Mouse (Mus musculus): ENCODE data around the gene AC131692.1. TPM values are rescaled to one million over a fixed set of nuclear protein-coding genes. Genes with fewer than 3 reads are reported as not detected.
A peak's percentile ranks its signal among the peaks of the same experiment; 100 is the strongest.

AC131692.1 gene
- total RNA-seq, 1 experiment from 2014 or later, result not detected

DNA sequence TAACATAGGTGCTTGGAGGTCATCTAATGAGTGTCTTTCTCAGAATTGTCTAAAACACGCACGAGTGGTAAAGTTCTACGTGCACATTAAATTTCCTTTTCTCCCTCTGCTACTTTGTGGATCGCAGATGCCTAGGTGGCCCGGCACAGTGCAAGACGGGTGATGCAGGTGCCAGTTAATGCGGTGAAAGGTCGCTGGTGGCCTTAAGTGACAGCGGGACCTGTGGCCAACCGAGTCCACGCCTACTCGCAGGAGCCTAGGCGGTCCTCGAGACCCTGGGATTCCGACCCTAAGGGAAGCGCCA, 46.1 kb downstream of the AC131692.1 start:
- ATAC-seq (replicated peaks; ENCODE audit: insufficient number of reproducible peaks, low FRiP score, low TSS enrichment, poor library complexity, severe bottlenecking), result no peak

DNA sequence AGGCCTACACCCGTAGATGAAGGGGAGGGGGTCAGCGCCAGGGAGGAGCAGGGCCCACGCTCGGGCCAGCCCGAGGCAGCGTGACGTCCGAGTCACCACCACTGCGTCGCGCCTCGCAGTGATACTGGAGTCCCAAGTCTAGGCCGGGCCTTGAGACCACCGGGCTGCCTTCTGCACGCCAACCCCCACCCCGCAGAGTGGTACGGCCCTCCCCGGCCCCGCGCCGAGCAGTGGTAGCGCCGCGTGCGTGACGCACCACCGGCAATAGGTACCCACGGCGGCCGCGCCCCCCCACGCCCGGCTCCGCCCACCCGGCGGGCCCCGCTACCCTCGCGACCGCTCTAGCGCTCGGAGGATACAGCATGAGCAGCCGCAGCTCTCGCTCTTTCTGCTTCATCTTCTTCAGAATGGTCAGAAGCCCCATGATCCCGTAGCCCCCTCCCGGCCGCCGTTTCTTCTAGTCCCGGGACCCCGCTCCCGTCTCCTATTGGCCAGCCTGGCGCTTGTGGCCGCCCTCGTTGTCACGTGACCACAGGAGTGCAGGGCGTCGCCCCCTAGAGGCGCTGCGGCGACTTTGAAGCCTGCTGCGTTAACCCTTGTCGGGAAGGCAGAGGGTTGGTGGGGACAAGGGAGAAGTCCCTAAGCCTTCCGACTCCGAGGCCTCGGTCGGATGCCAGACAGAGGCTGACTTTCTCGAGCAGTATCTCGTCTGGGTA, 46.6 kb downstream of the AC131692.1 start, which contains the start of gene Batf2:
Gene Batf2, plus strand, starts transcription at position 306 of the 716 bp plus-strand sequence.
- ATAC-seq (replicated peaks; ENCODE audit: insufficient number of reproducible peaks, low FRiP score, low TSS enrichment, poor library complexity, severe bottlenecking), result peak; percentile 80

- ATAC-seq (replicated peaks; ENCODE audit: insufficient number of reproducible peaks, low FRiP score, low TSS enrichment, poor library complexity, severe bottlenecking), result peak; percentile 68
These were observed 47.2 kb downstream of the AC131692.1 start, which contains the start of gene Arl2 for GRCm38 (mm10) chr19:6141394-6141749. Gene Arl2, minus strand, starts transcription at chr19:6141548.

GRCm38 (mm10) chr19:6144842-6145241, 50.6 kb downstream of the AC131692.1 start:
- no peak for ATAC-seq (replicated peaks; ENCODE audit: insufficient number of reproducible peaks, low FRiP score, low TSS enrichment, poor library complexity, severe bottlenecking)

Other genes with a start within 250 kb of the AC131692.1 start
- gene Frmd8, start 219.1 kb upstream of the AC131692.1 start, total RNA-seq (2017), result 32.8 to 50.6 TPM (median 34.5 TPM) in 3 replicates
- gene Slc25a45, start 216.6 kb upstream of the AC131692.1 start, total RNA-seq (2017), result 64.4 to 73.5 TPM (median 69.7 TPM) in 3 replicates
- 0.64 to 0.97 TPM (median 0.95 TPM) in 3 replicates for gene Tigd3, start 200.3 kb upstream of the AC131692.1 start, total RNA-seq (2017)
- gene Dpf2, start 181.4 kb upstream of the AC131692.1 start, total RNA-seq (2017), result 50.3 to 76.6 TPM (median 76.0 TPM) in 3 replicates
- 14.7 to 32.1 TPM (median 27.0 TPM) in 3 replicates for gene Cdc42ep2, start 169.6 kb upstream of the AC131692.1 start, total RNA-seq (2017)
- 16.7 to 31.5 TPM (median 26.8 TPM) in 3 replicates for gene Pola2, start 130.2 kb upstream of the AC131692.1 start, total RNA-seq (2017)
- not detected in 3 replicates for gene Slc22a20, start 108.3 kb upstream of the AC131692.1 start, total RNA-seq (2017)
- gene Capn1, start 78.5 kb upstream of the AC131692.1 start, total RNA-seq (2017), result 45.8 to 78.2 TPM (median 59.2 TPM) in 3 replicates
- gene Syvn1, start 47.8 kb upstream of the AC131692.1 start, total RNA-seq (2017), result 7.7 to 16.8 TPM (median 11.2 TPM) in 3 replicates
- gene Mrpl49, start 36.6 kb upstream of the AC131692.1 start, total RNA-seq (2017), result 10.1 to 30.8 TPM (median 29.6 TPM) in 3 replicates
- 2,354 to 3,035 TPM (median 2,719 TPM) in 3 replicates for gene Fau, start 36.6 kb upstream of the AC131692.1 start, total RNA-seq (2017)
- 4.8 to 9.3 TPM (median 8.4 TPM) in 3 replicates for gene Znhit2, start 33.2 kb upstream of the AC131692.1 start, total RNA-seq (2017)
- 5.5 to 18.5 TPM (median 8.9 TPM) in 3 replicates for gene Tm7sf2, start 26.0 kb upstream of the AC131692.1 start, total RNA-seq (2017)
- 61.1 to 80.8 TPM (median 75.6 TPM) in 3 replicates for gene Vps51, start 17.2 kb upstream of the AC131692.1 start, total RNA-seq (2017)
- gene Tmem262, start 14.4 kb upstream of the AC131692.1 start, total RNA-seq (2017), result not detected in 3 replicates
- 0.43 TPM in 1 of 3 replicates, not detected in the others for gene Gm28374, start 12.2 kb upstream of the AC131692.1 start, total RNA-seq (2017)
- 29.3 to 49.8 TPM (median 34.6 TPM) in 3 replicates for gene Zfpl1, start 9.5 kb upstream of the AC131692.1 start, total RNA-seq (2017)
- 0.49 to 0.76 TPM (median 0.75 TPM) in 3 replicates for gene Cdca5, start 9.4 kb upstream of the AC131692.1 start, total RNA-seq (2017)
- 1.3 TPM in 1 of 3 replicates, not detected in the others for gene Naaladl1, start 11.4 kb downstream of the AC131692.1 start, total RNA-seq (2017)
- gene Sac3d1, start 24.2 kb downstream of the AC131692.1 start, total RNA-seq (2017), result 2.1 to 2.6 TPM (median 2.1 TPM) in 3 replicates
- gene Snx15, start 33.9 kb downstream of the AC131692.1 start, total RNA-seq (2017), result 8.8 to 22.5 TPM (median 11.5 TPM) in 3 replicates
- 0.78 to 5.3 TPM (median 1.9 TPM) in 3 replicates for gene Batf2, start 46.6 kb downstream of the AC131692.1 start, total RNA-seq (2017)
- 4.8 to 9.6 TPM (median 5.8 TPM) in 3 replicates for gene Arl2, start 47.1 kb downstream of the AC131692.1 start, total RNA-seq (2017)
- not detected in 3 replicates for gene Majin, start 90.0 kb downstream of the AC131692.1 start, total RNA-seq (2017)
- not detected in 3 replicates for gene Gpha2, start 132.0 kb downstream of the AC131692.1 start, total RNA-seq (2017)
- 15.6 to 22.7 TPM (median 18.0 TPM) in 3 replicates for gene Ppp2r5b, start 141.5 kb downstream of the AC131692.1 start, total RNA-seq (2017)
- gene Atg2a, start 147.2 kb downstream of the AC131692.1 start, total RNA-seq (2017), result 32.7 to 41.0 TPM (median 33.2 TPM) in 3 replicates
- gene Ehd1, start 182.3 kb downstream of the AC131692.1 start, total RNA-seq (2017), result 40.8 to 62.5 TPM (median 59.6 TPM) in 3 replicates
- 1.9 to 4.3 TPM (median 2.2 TPM) in 3 replicates for gene Cdc42bpg, start 212.0 kb downstream of the AC131692.1 start, total RNA-seq (2017)
- 14.1 to 22.5 TPM (median 17.8 TPM) in 3 replicates for gene Men1, start 240.6 kb downstream of the AC131692.1 start, total RNA-seq (2017)
- gene Map4k2, start 246.7 kb downstream of the AC131692.1 start, total RNA-seq (2017), result 119 to 200 TPM (median 169 TPM) in 3 replicates

All from monocyte, adult 5-6 weeks (primary cell).